Mouse (Mus musculus): ENCODE data around the gene Ahcyl1. TPM values are rescaled to one million over a fixed set of nuclear protein-coding genes. Genes with fewer than 3 reads are reported as not detected.

The Ahcyl1 gene
- polyA plus RNA-seq, 1 experiment from 2014 or later: 133 TPM

GRCm38 (mm10) chr3:107733329-107733728 lies 37.0 kb upstream of the Ahcyl1 start:
- Histone ChIP-seq H3K27me3 (no peaks in the 10 kb centered on the region), H3K9me3 (replicated peaks) (no peaks in the 10 kb centered on the region), H3K9ac (no peak overlapping the region), H3K36me3 (no peaks in the 10 kb centered on the region), H3K27ac (no peak overlapping the region), H3K4me2 (replicated peaks) (no peak overlapping the region), H3K4me1 (no peaks in the 10 kb centered on the region), H3K4me3 (no peak overlapping the region)
- ATAC-seq (ENCODE audit: low FRiP score): no peak
- WGBS: 90% methylated on average over 1 of the region's 1 CpGs

- H3K9me3 ChIP-seq (replicated peaks): no peaks in the 10 kb centered on the region
- no peak overlapping the region for H3K4me2 ChIP-seq (replicated peaks)
- H3K4me1 ChIP-seq: no peaks in the 10 kb centered on the region
- WGBS: 69% methylated on average over 2 of the region's 2 CpGs
- H3K27me3 ChIP-seq: no peaks in the 10 kb centered on the region
- no peak overlapping the region for H3K4me3 ChIP-seq
- no peak for ATAC-seq (ENCODE audit: low FRiP score)
- H3K36me3 ChIP-seq: no peaks in the 10 kb centered on the region
- no peak overlapping the region for H3K9ac ChIP-seq
- H3K27ac ChIP-seq: no peak overlapping the region
Observed at GRCm38 (mm10) chr3:107730236-107730635, 33.9 kb upstream of the Ahcyl1 start.

GRCm38 (mm10) chr3:107728509-107728908 lies 32.1 kb upstream of the Ahcyl1 start:
- Histone ChIP-seq H3K9me3 (replicated peaks) (no peaks in the 10 kb centered on the region), H3K27ac (no peak overlapping the region), H3K9ac (no peak overlapping the region)

GRCm38 (mm10) chr3:107715971-107716370 lies 19.6 kb upstream of the Ahcyl1 start:
- no peak overlapping the region for H3K4me3 ChIP-seq
- no peak overlapping the region for H3K4me2 ChIP-seq (replicated peaks)
- ATAC-seq (ENCODE audit: low FRiP score): no peak
- H3K27ac ChIP-seq: no peak overlapping the region
- H3K27me3 ChIP-seq: no peaks in the 10 kb centered on the region
- H3K4me1 ChIP-seq: no peaks in the 10 kb centered on the region
- H3K36me3 ChIP-seq: no peaks in the 10 kb centered on the region
- WGBS: 76% methylated on average over 1 of the region's 1 CpGs
- H3K9ac ChIP-seq: no peak overlapping the region
- H3K9me3 ChIP-seq (replicated peaks): no peaks in the 10 kb centered on the region

More at GRCm38 (mm10) chr3:107728509-107728908, 32.1 kb upstream of the Ahcyl1 start:
- H3K4me3 ChIP-seq: no peak overlapping the region
- no peaks in the 10 kb centered on the region for H3K27me3 ChIP-seq
- WGBS: 77% methylated on average over 1 of the region's 1 CpGs
- H3K4me1 ChIP-seq: no peaks in the 10 kb centered on the region
- no peak overlapping the region for H3K4me2 ChIP-seq (replicated peaks)
- H3K36me3 ChIP-seq: no peaks in the 10 kb centered on the region
- ATAC-seq (ENCODE audit: low FRiP score): no peak

- Histone ChIP-seq H3K27ac (no peak overlapping the region), H3K4me2 (replicated peaks) (no peak overlapping the region), H3K9me3 (replicated peaks) (no peaks in the 10 kb centered on the region), H3K9ac (no peak overlapping the region), H3K4me1 (no peaks in the 10 kb centered on the region), H3K4me3 (no peak overlapping the region), H3K27me3 (no peaks in the 10 kb centered on the region), H3K36me3 (no peaks in the 10 kb centered on the region)
- WGBS: 71% methylated on average over 5 of the region's 5 CpGs
- ATAC-seq (ENCODE audit: low FRiP score): no peak
Observed at GRCm38 (mm10) chr3:107714276-107714933, 18.0 kb upstream of the Ahcyl1 start.

- ATAC-seq (ENCODE audit: low FRiP score): no peak
- no peaks in the 10 kb centered on the region for H3K27me3 ChIP-seq
- no peak overlapping the region for H3K9ac ChIP-seq
- WGBS: 54% methylated on average over 3 of the region's 3 CpGs
- H3K4me2 ChIP-seq (replicated peaks): no peak overlapping the region
- no peaks in the 10 kb centered on the region for H3K36me3 ChIP-seq
- H3K4me1 ChIP-seq: no peaks in the 10 kb centered on the region
- H3K4me3 ChIP-seq: no peak overlapping the region
- no peak overlapping the region for H3K27ac ChIP-seq
- H3K9me3 ChIP-seq (replicated peaks): no peaks in the 10 kb centered on the region
Observed at GRCm38 (mm10) chr3:107712081-107712480, 15.7 kb upstream of the Ahcyl1 start.

- H3K4me2 ChIP-seq (replicated peaks): no peak overlapping the region
- 49% methylated on average over 3 of the region's 3 CpGs for WGBS
- no peaks in the 10 kb centered on the region for H3K4me1 ChIP-seq
- H3K27me3 ChIP-seq: no peaks in the 10 kb centered on the region
- ATAC-seq (ENCODE audit: low FRiP score): no peak
- H3K27ac ChIP-seq: no peak overlapping the region
- no peak overlapping the region for H3K4me3 ChIP-seq
- H3K9me3 ChIP-seq (replicated peaks): no peaks in the 10 kb centered on the region
- H3K9ac ChIP-seq: no peak overlapping the region
- no peaks in the 10 kb centered on the region for H3K36me3 ChIP-seq
Observed at GRCm38 (mm10) chr3:107709156-107709555, 12.8 kb upstream of the Ahcyl1 start.

- Histone ChIP-seq H3K9ac (no peak overlapping the region), H3K4me1 (no peaks in the 10 kb centered on the region), H3K4me2 (replicated peaks) (no peak overlapping the region), H3K27me3 (no peaks in the 10 kb centered on the region), H3K27ac (no peak overlapping the region), H3K9me3 (replicated peaks) (no peaks in the 10 kb centered on the region), H3K36me3 (no peaks in the 10 kb centered on the region), H3K4me3 (no peak overlapping the region)
- ATAC-seq (ENCODE audit: low FRiP score): no peak
- 93% methylated on average over 4 of the region's 4 CpGs for WGBS
Observed at GRCm38 (mm10) chr3:107707239-107707638, 10.9 kb upstream of the Ahcyl1 start.

GRCm38 (mm10) chr3:107706164-107706563 lies 9.8 kb upstream of the Ahcyl1 start:
- no peaks in the 10 kb centered on the region for H3K4me1 ChIP-seq

GRCm38 (mm10) chr3:107704371-107704705 lies 8.0 kb upstream of the Ahcyl1 start:
- Histone ChIP-seq H3K4me1 (no peaks in the 10 kb centered on the region), H3K27ac (no peak overlapping the region), H3K4me2 (replicated peaks) (no peak overlapping the region), H3K9me3 (replicated peaks) (no peaks in the 10 kb centered on the region), H3K4me3 (no peak overlapping the region), H3K27me3 (peaks cover 2% of the 10 kb centered on the region; the same call in 1 of the 2 replicates), H3K36me3 (no peaks in the 10 kb centered on the region), H3K9ac (no peak overlapping the region)
- no peak for ATAC-seq (ENCODE audit: low FRiP score)
- 100% methylated on average over 1 of the region's 1 CpGs for WGBS

More at GRCm38 (mm10) chr3:107706164-107706563, 9.8 kb upstream of the Ahcyl1 start:
- Histone ChIP-seq H3K36me3 (no peaks in the 10 kb centered on the region), H3K9ac (no peak overlapping the region), H3K9me3 (replicated peaks) (no peaks in the 10 kb centered on the region), H3K27me3 (no peaks in the 10 kb centered on the region), H3K27ac (no peak overlapping the region), H3K4me2 (replicated peaks) (no peak overlapping the region), H3K4me3 (no peak overlapping the region)
- 55% methylated on average over 2 of the region's 2 CpGs for WGBS
- ATAC-seq (ENCODE audit: low FRiP score): no peak

- Histone ChIP-seq H3K4me1 (no peaks in the 10 kb centered on the region), H3K27me3 (peaks cover 2% of the 10 kb centered on the region; the same call in 1 of the 2 replicates), H3K4me3 (no peak overlapping the region), H3K4me2 (replicated peaks) (no peak overlapping the region), H3K27ac (no peak overlapping the region), H3K9me3 (replicated peaks) (no peaks in the 10 kb centered on the region), H3K36me3 (no peaks in the 10 kb centered on the region), H3K9ac (no peak overlapping the region)
- no peak for ATAC-seq (ENCODE audit: low FRiP score)
- 84% methylated on average over 7 of the region's 7 CpGs for WGBS
Observed at GRCm38 (mm10) chr3:107703675-107704370, 7.5 kb upstream of the Ahcyl1 start.

GRCm38 (mm10) chr3:107701767-107702394 lies 5.5 kb upstream of the Ahcyl1 start:
- Histone ChIP-seq H3K27me3 (peaks cover 2% of the 10 kb centered on the region; the same call in 1 of the 2 replicates), H3K4me1 (peaks cover under 1% of the 10 kb centered on the region; the same call in 1 of the 2 replicates), H3K9me3 (replicated peaks) (no peaks in the 10 kb centered on the region), H3K4me2 (replicated peaks) (no peak overlapping the region), H3K36me3 (no peaks in the 10 kb centered on the region), H3K4me3 (no peak overlapping the region), H3K9ac (no peak overlapping the region), H3K27ac (no peak overlapping the region)
- whole genome bisulfite sequencing: 95% methylated on average over 1 of the region's 1 CpGs
- no peak for ATAC-seq (ENCODE audit: low FRiP score)

All from hindbrain, embryonic 12.5 days (tissue).